Mouse (Mus musculus): ENCODE results near the gene Anp32a. TPM values are rescaled to one million over a fixed set of nuclear protein-coding genes. Genes with fewer than 3 reads are reported as not detected.
A peak's percentile ranks its signal among the peaks of the same experiment; 100 is the strongest.

The Anp32a gene
- total RNA-seq (2021) = 100 to 1,000 TPM; 231 to 251 TPM

GRCm38 (mm10) chr9:62341123-62341486, at the start of gene Anp32a:
Gene Anp32a (plus strand): TSS chr9:62341293.
- DNase-seq = peak; percentile 99
- intact Hi-C loops (cut with DNase I) = no loop called here

DNA sequence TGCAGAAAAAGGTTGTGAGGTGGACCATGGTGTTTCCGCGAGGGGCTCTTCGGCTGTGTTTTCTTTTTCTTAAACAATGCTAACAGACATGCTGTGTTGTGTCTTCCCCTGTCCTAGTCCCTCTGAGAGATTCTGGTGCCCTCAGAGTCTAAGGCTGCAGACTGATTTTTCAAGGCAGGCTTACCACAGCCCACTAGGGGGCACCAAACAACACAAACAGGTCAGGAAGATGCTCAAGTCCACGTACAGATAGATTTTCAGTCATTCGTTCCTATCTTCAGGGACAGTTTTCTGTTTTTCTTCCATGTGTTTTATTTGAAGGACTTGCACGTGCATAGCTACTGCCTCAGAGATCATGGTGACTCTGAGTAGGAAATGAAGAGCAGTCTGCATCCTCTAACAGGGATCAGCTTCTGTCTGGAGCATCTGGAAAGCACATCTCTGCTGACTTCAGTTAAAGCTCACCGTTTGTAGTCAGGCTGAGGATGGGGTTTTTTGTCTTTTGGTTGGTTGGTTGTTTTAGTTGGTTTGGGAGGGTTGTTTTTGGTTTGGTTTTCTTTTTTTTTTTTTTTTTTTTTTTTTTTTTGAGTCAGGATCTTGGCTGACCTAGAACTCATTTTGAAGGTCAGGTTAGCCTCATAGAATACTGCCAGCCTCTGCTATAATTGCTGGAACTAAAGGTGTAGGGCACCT, 45.9 kb upstream of the Anp32a start:
- peak; percentile 84 for DNase-seq
- intact Hi-C loops (cut with DNase I) = loop anchor here (10.0 kb wide), 1 partner anchor 120 kb away; no protein-coding TSS in a partner anchor

- intact Hi-C loops (cut with DNase I) = loop anchor here (10.0 kb wide), 1 partner anchor 118 kb away; no protein-coding TSS in a partner anchor
- DNase-seq = no peak
Measured at GRCm38 (mm10) chr9:62296891-62297290, 44.2 kb upstream of the Anp32a start.

GRCm38 (mm10) chr9:62315556-62315955, 25.5 kb upstream of the Anp32a start:
- intact Hi-C loops (cut with DNase I) = no loop called here
- DNase-seq = no peak

GRCm38 (mm10) chr9:62318729-62319128, 22.4 kb upstream of the Anp32a start:
- no peak for DNase-seq
- intact Hi-C loops (cut with DNase I) = no loop called here

- intact Hi-C loops (cut with DNase I) = no loop called here
- DNase-seq = no peak
Measured at GRCm38 (mm10) chr9:62323816-62324215, 17.3 kb upstream of the Anp32a start.

DNA sequence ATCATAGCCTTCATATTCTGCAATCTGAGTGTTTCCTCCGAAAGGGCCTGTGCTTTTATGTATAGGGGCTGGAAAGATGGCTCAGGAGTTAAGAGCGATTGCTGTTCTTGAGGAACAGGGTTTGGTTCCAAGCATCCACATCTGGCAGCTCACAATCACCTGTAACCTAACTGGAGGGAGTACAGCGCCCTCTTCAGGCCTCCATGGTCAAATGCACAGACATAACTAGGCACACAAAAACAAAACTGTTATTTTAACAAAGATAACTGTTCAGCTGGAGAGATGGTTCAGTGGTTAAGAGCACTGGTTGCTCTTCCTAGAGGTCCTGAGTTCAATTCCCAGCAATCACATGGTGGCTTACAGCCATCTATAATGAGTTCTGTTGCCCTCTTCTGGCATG, 15.1 kb upstream of the Anp32a start:
- intact Hi-C loops (cut with DNase I) = no loop called here
- no peak for DNase-seq

DNA sequence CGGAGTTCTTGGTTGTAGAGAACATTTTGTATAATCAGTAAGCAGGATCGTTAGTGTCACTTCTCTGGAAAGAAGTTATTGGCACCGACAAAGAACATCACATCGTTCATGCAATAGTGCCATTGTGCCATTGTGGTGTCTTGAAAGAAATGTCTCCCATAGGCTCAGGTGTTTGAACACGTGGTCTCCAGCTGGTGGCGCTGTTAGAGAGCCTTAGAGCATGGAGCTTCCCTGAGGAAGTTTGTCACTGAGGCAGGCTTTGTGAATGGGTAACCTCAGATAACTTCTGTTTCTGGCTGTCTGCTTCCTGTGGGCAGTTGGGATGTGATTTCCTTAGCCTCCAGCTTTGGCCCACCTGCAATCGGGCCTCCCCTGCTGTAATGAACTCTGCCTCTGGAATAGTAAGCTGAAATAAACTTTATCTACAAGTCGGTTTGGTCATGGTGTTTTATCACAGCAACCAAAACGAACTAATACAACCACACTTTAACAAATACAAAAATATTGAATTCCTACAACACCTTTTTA, 6.7 kb upstream of the Anp32a start:
- DNase-seq = no peak
- intact Hi-C loops (cut with DNase I) = no loop called here

- intact Hi-C loops (cut with DNase I) = no loop called here
- DNase-seq = no peak
Measured at GRCm38 (mm10) chr9:62335396-62335795, 5.7 kb upstream of the Anp32a start.

GRCm38 (mm10) chr9:62337924-62338635, 3.0 kb upstream of the Anp32a start:
- intact Hi-C loops (cut with DNase I) = no loop called here
- no peak for DNase-seq

DNA sequence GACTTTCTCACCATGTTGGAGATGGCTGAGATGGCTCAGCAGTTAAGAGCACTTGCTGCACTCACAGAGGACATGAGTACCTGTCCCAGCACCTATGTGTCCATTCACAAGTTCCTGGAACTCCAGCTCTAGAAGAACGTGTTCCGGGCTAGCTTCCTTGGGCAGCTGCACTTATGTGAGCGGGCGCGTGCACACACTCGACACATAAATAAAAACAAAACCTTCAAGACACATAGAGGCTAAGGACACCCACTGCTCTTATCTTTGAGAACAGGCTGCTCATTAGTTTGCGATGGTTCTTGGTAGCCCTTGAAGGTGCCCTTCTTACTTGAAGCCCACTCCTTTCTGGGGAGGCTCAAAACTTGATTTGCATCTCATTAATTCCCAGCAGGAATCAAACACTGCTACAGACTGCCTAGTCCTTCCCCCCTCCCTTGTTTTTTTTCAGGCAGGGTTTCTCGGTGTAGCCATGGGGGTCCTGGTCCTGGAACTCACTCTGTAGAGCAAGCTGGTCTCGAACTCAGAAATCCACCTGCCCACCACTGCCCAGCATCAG, 2.4 kb upstream of the Anp32a start:
- DNase-seq = no peak
- intact Hi-C loops (cut with DNase I) = no loop called here

- no peak for DNase-seq
- intact Hi-C loops (cut with DNase I) = no loop called here
Measured at GRCm38 (mm10) chr9:62340301-62341122, 581 bp upstream of the Anp32a start.

DNA sequence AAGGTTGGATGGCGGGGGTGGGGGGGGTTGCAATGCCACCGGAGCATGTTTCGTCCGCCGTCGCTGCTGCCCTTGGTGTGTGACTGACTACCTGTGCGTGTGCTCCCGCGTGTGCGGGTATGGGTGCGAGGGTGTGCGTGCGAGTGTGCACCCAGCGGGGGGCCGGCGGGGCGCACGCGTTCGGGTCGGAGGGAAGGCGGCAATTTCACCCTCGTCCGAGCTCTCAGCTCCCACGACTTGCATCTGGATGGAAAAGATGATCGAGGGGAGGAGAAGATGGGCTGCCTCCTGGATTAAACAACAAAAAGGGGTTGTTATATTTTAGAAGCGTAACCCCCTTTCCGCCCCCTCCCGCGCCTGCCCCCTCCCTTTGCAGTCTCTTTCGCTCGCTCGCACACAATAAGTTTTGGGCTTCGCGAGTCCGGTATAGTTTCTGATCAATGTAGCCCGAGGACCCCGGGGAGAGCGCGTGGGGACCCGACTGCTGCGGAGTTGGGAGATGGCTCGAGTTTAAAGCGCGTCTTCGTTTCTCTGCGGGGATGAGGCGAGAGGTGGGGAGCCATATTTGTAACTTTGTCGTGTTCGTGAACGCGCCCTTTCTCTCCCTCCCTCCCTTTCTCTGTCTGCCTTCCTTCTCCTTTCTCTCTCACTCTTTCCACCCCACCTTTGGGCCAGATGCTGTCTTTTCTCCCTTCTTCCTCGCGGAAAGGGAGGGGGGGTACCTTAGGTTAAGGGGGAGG, 778 bp downstream of the Anp32a start:
- DNase-seq = peak; percentile 54
- intact Hi-C loops (cut with DNase I) = no loop called here

GRCm38 (mm10) chr9:62342441-62343191, 1.5 kb downstream of the Anp32a start:
- intact Hi-C loops (cut with DNase I) = no loop called here
- DNase-seq = peak; percentile 55

DNA sequence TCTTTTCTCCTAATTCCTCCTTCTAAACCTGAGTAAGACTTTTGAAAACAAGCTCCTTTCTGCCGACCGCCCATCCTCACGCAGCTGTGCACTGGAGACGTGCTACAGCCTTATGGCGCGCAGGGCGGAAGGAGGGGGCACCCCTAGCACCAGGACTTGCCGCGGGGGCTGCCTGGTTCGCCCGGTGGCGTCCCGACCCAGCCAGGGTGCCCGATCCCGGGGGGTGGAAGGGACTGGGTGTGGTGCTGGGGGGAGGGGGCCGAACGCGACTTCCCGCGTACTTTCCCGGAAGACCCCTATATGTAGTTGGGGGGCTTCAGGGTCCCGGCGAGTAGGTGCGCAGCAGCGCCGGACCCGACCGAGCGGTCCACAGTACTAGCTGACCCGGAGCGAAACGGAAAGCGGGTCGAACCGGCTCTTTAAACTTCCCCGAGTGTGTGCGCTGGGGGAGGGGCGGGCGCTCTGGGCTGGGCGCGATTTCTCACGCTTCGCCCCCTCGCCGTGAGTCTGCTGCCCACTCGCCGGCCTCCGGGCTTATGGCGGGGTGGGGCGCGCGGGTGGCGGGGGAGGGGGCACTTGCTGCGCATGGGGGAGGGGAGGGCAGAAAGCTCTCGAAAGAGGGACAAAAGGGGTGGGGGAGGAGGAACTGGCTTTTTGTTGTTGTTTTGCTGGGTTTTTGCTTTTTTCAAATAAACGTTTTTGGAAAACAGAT, 2.3 kb downstream of the Anp32a start:
- intact Hi-C loops (cut with DNase I) = no loop called here

GRCm38 (mm10) chr9:62343904-62344491, 2.9 kb downstream of the Anp32a start:
- intact Hi-C loops (cut with DNase I) = no loop called here
- peak; percentile 68 for DNase-seq

More for the DNA sequence above, 2.3 kb downstream of the Anp32a start:
- DNase-seq = peak; percentile 84

- DNase-seq = peak; percentile 44
- intact Hi-C loops (cut with DNase I) = no loop called here
Measured at GRCm38 (mm10) chr9:62344545-62344944, 3.5 kb downstream of the Anp32a start.

GRCm38 (mm10) chr9:62345081-62345481, 4.0 kb downstream of the Anp32a start:
- DNase-seq = no peak
- intact Hi-C loops (cut with DNase I) = no loop called here
